Mouse (Mus musculus): ENCODE measurements around the gene Fgd3. TPM values are rescaled to one million over a fixed set of nuclear protein-coding genes. Genes with fewer than 3 reads are reported as not detected.

Gene Fgd3
- polyA plus RNA-seq, 1 experiment from 2014 or later = 1.5 TPM

GRCm38 (mm10) chr13:49247740-49248466, 72.2 kb downstream of the Fgd3 start:
- Histone ChIP-seq H3K9me3 (ENCODE audit: control insufficient read depth, low read length) (no peaks in the 10 kb centered on the region), H3K9ac (no peak overlapping the region), H3K27me3 (ENCODE audit: control insufficient read depth, insufficient read depth, low read length) (peaks cover 30% of the 10 kb centered on the region), H3K27ac (no peak overlapping the region), H3K36me3 (replicated peaks; ENCODE audit: control insufficient read depth, insufficient read depth) (no peaks in the 10 kb centered on the region), H3K4me3 (replicated peaks; ENCODE audit: low read length) (peak overlapping the region; percentile 28), H3K4me2 (replicated peaks) (peak overlapping the region; percentile 52), H3K4me1 (replicated peaks; ENCODE audit: control insufficient read depth, insufficient read depth, low read length) (no peaks in the 10 kb centered on the region)
- WGBS = 3% methylated on average over 58 of the region's 58 CpGs
- 0 out of 2 replicates have a peak, but pooled peaks have one; percentile 29 for ATAC-seq (ENCODE audit: low FRiP score)
- no peak for DNase-seq (ENCODE audit: low spot score)

- H3K36me3 ChIP-seq (replicated peaks; ENCODE audit: control insufficient read depth, insufficient read depth) = no peaks in the 10 kb centered on the region
- 36% methylated on average over 12 of the region's 12 CpGs for WGBS
- H3K4me2 ChIP-seq (replicated peaks) = peak overlapping the region; percentile 52
- H3K27ac ChIP-seq = no peak overlapping the region
- ATAC-seq (ENCODE audit: low FRiP score) (no peak), DNase-seq (ENCODE audit: low spot score) (no peak)
- peaks cover 30% of the 10 kb centered on the region for H3K27me3 ChIP-seq (ENCODE audit: control insufficient read depth, insufficient read depth, low read length)
- H3K4me1 ChIP-seq (replicated peaks; ENCODE audit: control insufficient read depth, insufficient read depth, low read length) = no peaks in the 10 kb centered on the region
- no peak overlapping the region for H3K9ac ChIP-seq
- no peaks in the 10 kb centered on the region for H3K9me3 ChIP-seq (ENCODE audit: control insufficient read depth, low read length)
- H3K4me3 ChIP-seq (replicated peaks; ENCODE audit: low read length) = peak overlapping the region; percentile 28
Measured at GRCm38 (mm10) chr13:49247232-49247739, 72.8 kb downstream of the Fgd3 start.

GRCm38 (mm10) chr13:49246626-49247025, 73.5 kb downstream of the Fgd3 start:
- no peak overlapping the region for H3K4me2 ChIP-seq (replicated peaks)
- H3K4me1 ChIP-seq (replicated peaks; ENCODE audit: control insufficient read depth, insufficient read depth, low read length) = no peaks in the 10 kb centered on the region
- ATAC-seq (ENCODE audit: low FRiP score) = no peak
- H3K27ac ChIP-seq = no peak overlapping the region
- H3K27me3 ChIP-seq (ENCODE audit: control insufficient read depth, insufficient read depth, low read length) = peaks cover 30% of the 10 kb centered on the region
- DNase-seq (ENCODE audit: low spot score) = no peak
- H3K36me3 ChIP-seq (replicated peaks; ENCODE audit: control insufficient read depth, insufficient read depth) = no peaks in the 10 kb centered on the region
- 68% methylated on average over 2 of the region's 2 CpGs for WGBS
- H3K9ac ChIP-seq = no peak overlapping the region
- no peak overlapping the region for H3K4me3 ChIP-seq (replicated peaks; ENCODE audit: low read length)
- H3K9me3 ChIP-seq (ENCODE audit: control insufficient read depth, low read length) = no peaks in the 10 kb centered on the region

- DNase-seq (ENCODE audit: low spot score) (no peak), ATAC-seq (ENCODE audit: low FRiP score) (no peak)
- Histone ChIP-seq H3K9me3 (ENCODE audit: control insufficient read depth, low read length) (no peaks in the 10 kb centered on the region), H3K27me3 (ENCODE audit: control insufficient read depth, insufficient read depth, low read length) (peaks cover 30% of the 10 kb centered on the region), H3K27ac (no peak overlapping the region), H3K36me3 (replicated peaks; ENCODE audit: control insufficient read depth, insufficient read depth) (no peaks in the 10 kb centered on the region), H3K4me3 (replicated peaks; ENCODE audit: low read length) (no peak overlapping the region), H3K4me2 (replicated peaks) (no peak overlapping the region), H3K4me1 (replicated peaks; ENCODE audit: control insufficient read depth, insufficient read depth, low read length) (no peaks in the 10 kb centered on the region), H3K9ac (no peak overlapping the region)
- 79% methylated on average over 3 of the region's 3 CpGs for WGBS
Measured at GRCm38 (mm10) chr13:49246011-49246410, 74.1 kb downstream of the Fgd3 start.

- WGBS = 54% methylated on average over 4 of the region's 4 CpGs
- Histone ChIP-seq H3K4me1 (replicated peaks; ENCODE audit: control insufficient read depth, insufficient read depth, low read length) (no peaks in the 10 kb centered on the region), H3K4me2 (replicated peaks) (no peak overlapping the region), H3K9ac (no peak overlapping the region), H3K27ac (no peak overlapping the region), H3K4me3 (replicated peaks; ENCODE audit: low read length) (no peak overlapping the region), H3K36me3 (replicated peaks; ENCODE audit: control insufficient read depth, insufficient read depth) (no peaks in the 10 kb centered on the region), H3K9me3 (ENCODE audit: control insufficient read depth, low read length) (no peaks in the 10 kb centered on the region), H3K27me3 (ENCODE audit: control insufficient read depth, insufficient read depth, low read length) (peaks cover 30% of the 10 kb centered on the region)
- DNase-seq (ENCODE audit: low spot score) (no peak), ATAC-seq (ENCODE audit: low FRiP score) (no peak)
Measured at GRCm38 (mm10) chr13:49245251-49245650, 74.9 kb downstream of the Fgd3 start.

- H3K4me2 ChIP-seq (replicated peaks) = no peak overlapping the region
- WGBS = 98% methylated on average over 2 of the region's 2 CpGs
Measured at GRCm38 (mm10) chr13:49243492-49243891, 76.6 kb downstream of the Fgd3 start.

GRCm38 (mm10) chr13:49242321-49243065, 77.6 kb downstream of the Fgd3 start:
- Histone ChIP-seq H3K4me2 (replicated peaks) (no peak overlapping the region), H3K4me3 (replicated peaks; ENCODE audit: low read length) (no peak overlapping the region), H3K36me3 (replicated peaks; ENCODE audit: control insufficient read depth, insufficient read depth) (no peaks in the 10 kb centered on the region), H3K4me1 (replicated peaks; ENCODE audit: control insufficient read depth, insufficient read depth, low read length) (no peaks in the 10 kb centered on the region), H3K9ac (no peak overlapping the region), H3K27me3 (ENCODE audit: control insufficient read depth, insufficient read depth, low read length) (peaks cover 15% of the 10 kb centered on the region), H3K27ac (no peak overlapping the region), H3K9me3 (ENCODE audit: control insufficient read depth, low read length) (no peaks in the 10 kb centered on the region)
- ATAC-seq (ENCODE audit: low FRiP score) = no peak
- WGBS = 72% methylated on average over 9 of the region's 9 CpGs
- no peak for DNase-seq (ENCODE audit: low spot score)

More at GRCm38 (mm10) chr13:49243492-49243891, 76.6 kb downstream of the Fgd3 start:
- Histone ChIP-seq H3K27me3 (ENCODE audit: control insufficient read depth, insufficient read depth, low read length) (peaks cover 24% of the 10 kb centered on the region), H3K4me1 (replicated peaks; ENCODE audit: control insufficient read depth, insufficient read depth, low read length) (no peaks in the 10 kb centered on the region), H3K27ac (no peak overlapping the region), H3K4me3 (replicated peaks; ENCODE audit: low read length) (no peak overlapping the region), H3K9me3 (ENCODE audit: control insufficient read depth, low read length) (no peaks in the 10 kb centered on the region), H3K9ac (no peak overlapping the region), H3K36me3 (replicated peaks; ENCODE audit: control insufficient read depth, insufficient read depth) (no peaks in the 10 kb centered on the region)
- DNase-seq (ENCODE audit: low spot score) = no peak
- no peak for ATAC-seq (ENCODE audit: low FRiP score)

- DNase-seq (ENCODE audit: low spot score) = no peak
- H3K4me2 ChIP-seq (replicated peaks) = no peak overlapping the region
- H3K4me1 ChIP-seq (replicated peaks; ENCODE audit: control insufficient read depth, insufficient read depth, low read length) = no peaks in the 10 kb centered on the region
- no peaks in the 10 kb centered on the region for H3K9me3 ChIP-seq (ENCODE audit: control insufficient read depth, low read length)
- H3K27ac ChIP-seq = no peak overlapping the region
- no peak overlapping the region for H3K4me3 ChIP-seq (replicated peaks; ENCODE audit: low read length)
- H3K9ac ChIP-seq = no peak overlapping the region
- WGBS = 97% methylated on average over 8 of the region's 8 CpGs
- no peaks in the 10 kb centered on the region for H3K27me3 ChIP-seq (ENCODE audit: control insufficient read depth, insufficient read depth, low read length)
- no peak for ATAC-seq (ENCODE audit: low FRiP score)
- no peaks in the 10 kb centered on the region for H3K36me3 ChIP-seq (replicated peaks; ENCODE audit: control insufficient read depth, insufficient read depth)
Measured at GRCm38 (mm10) chr13:49238737-49239136, 81.4 kb downstream of the Fgd3 start.

- H3K9me3 ChIP-seq (ENCODE audit: control insufficient read depth, low read length) = no peaks in the 10 kb centered on the region
- H3K4me3 ChIP-seq (replicated peaks; ENCODE audit: low read length) = no peak overlapping the region
- H3K4me1 ChIP-seq (replicated peaks; ENCODE audit: control insufficient read depth, insufficient read depth, low read length) = no peaks in the 10 kb centered on the region
- H3K27me3 ChIP-seq (ENCODE audit: control insufficient read depth, insufficient read depth, low read length) = no peaks in the 10 kb centered on the region
- H3K4me2 ChIP-seq (replicated peaks) = no peak overlapping the region
- no peak overlapping the region for H3K27ac ChIP-seq
- ATAC-seq (ENCODE audit: low FRiP score) (no peak), DNase-seq (ENCODE audit: low spot score) (no peak)
- H3K36me3 ChIP-seq (replicated peaks; ENCODE audit: control insufficient read depth, insufficient read depth) = no peaks in the 10 kb centered on the region
- no peak overlapping the region for H3K9ac ChIP-seq
- WGBS = 94% methylated on average over 8 of the region's 8 CpGs
Measured at GRCm38 (mm10) chr13:49237617-49238016, 82.5 kb downstream of the Fgd3 start.
